Mouse (Mus musculus): Measurements from ENCODE around the gene Gzmm. TPM values are rescaled to one million over a fixed set of nuclear protein-coding genes. Genes with fewer than 3 reads are reported as not detected.

The Gzmm gene
- polyA plus RNA-seq, 1 experiment from 2014 or later: 0.15 TPM

GRCm38 (mm10) chr10:79713163-79713562 lies 24.3 kb downstream of the Gzmm start:
- H3K27ac ChIP-seq (replicated peaks): peak overlapping the region; percentile 95
- H3K9ac ChIP-seq: no peak overlapping the region
- peaks cover 74% of the 10 kb centered on the region for H3K4me1 ChIP-seq (replicated peaks)
- peak overlapping the region; percentile 61 for H3K4me2 ChIP-seq
- WGBS (ENCODE audit: insufficient replicate concordance): 28% methylated on average over 1 of the region's 1 CpGs
- H3K36me3 ChIP-seq (replicated peaks): peaks cover 46% of the 10 kb centered on the region
- no peak for ATAC-seq (ENCODE audit: insufficient read depth)
- H3K27me3 ChIP-seq: peaks cover 45% of the 10 kb centered on the region
- H3K4me3 ChIP-seq (replicated peaks): no peak overlapping the region
- H3K9me3 ChIP-seq (replicated peaks): no peaks in the 10 kb centered on the region

- Histone ChIP-seq H3K4me2 (no peak overlapping the region), H3K27ac (replicated peaks) (no peak overlapping the region), H3K9me3 (replicated peaks) (no peaks in the 10 kb centered on the region), H3K4me3 (replicated peaks) (no peak overlapping the region), H3K36me3 (replicated peaks) (peaks cover 28% of the 10 kb centered on the region), H3K27me3 (peaks cover 63% of the 10 kb centered on the region), H3K4me1 (replicated peaks) (peaks cover 56% of the 10 kb centered on the region), H3K9ac (no peak overlapping the region)
- 53% methylated on average over 4 of the region's 4 CpGs for WGBS (ENCODE audit: insufficient replicate concordance)
- no peak for ATAC-seq (ENCODE audit: insufficient read depth)
These were observed 26.2 kb downstream of the Gzmm start for GRCm38 (mm10) chr10:79714996-79715395.

GRCm38 (mm10) chr10:79716254-79716987 lies 27.6 kb downstream of the Gzmm start, which contains the start of gene Hcn2:
TSS of gene Hcn2 (plus strand) at chr10:79716634.
- ATAC-seq (ENCODE audit: insufficient read depth): no peak
- Histone ChIP-seq H3K4me2 (peak within 1 kb of the TSS; percentile 88), H3K9me3 (replicated peaks) (no peaks in the 10 kb centered on the region), H3K4me1 (replicated peaks) (peaks cover 43% of the 10 kb centered on the region), H3K27me3 (peaks cover 76% of the 10 kb centered on the region), H3K4me3 (replicated peaks) (peak within 1 kb of the TSS; percentile 62), H3K9ac (no peak within 1 kb of the TSS), H3K27ac (replicated peaks) (no peak within 1 kb of the TSS), H3K36me3 (replicated peaks) (peaks cover 14% of the 10 kb centered on the region)
- WGBS (ENCODE audit: insufficient replicate concordance): 2% methylated on average over 62 of the region's 91 CpGs

GRCm38 (mm10) chr10:79716988-79717355 lies 28.2 kb downstream of the Gzmm start:
- ATAC-seq (ENCODE audit: insufficient read depth): no peak
- no peak overlapping the region for H3K9ac ChIP-seq
- no peak overlapping the region for H3K27ac ChIP-seq (replicated peaks)
- peaks cover 8% of the 10 kb centered on the region for H3K36me3 ChIP-seq (replicated peaks)
- peaks cover 38% of the 10 kb centered on the region for H3K4me1 ChIP-seq (replicated peaks)
- peaks cover 81% of the 10 kb centered on the region for H3K27me3 ChIP-seq
- no peaks in the 10 kb centered on the region for H3K9me3 ChIP-seq (replicated peaks)
- WGBS (ENCODE audit: insufficient replicate concordance): under 1% methylated on average over 43 of the region's 44 CpGs
- peak overlapping the region; percentile 88 for H3K4me2 ChIP-seq
- H3K4me3 ChIP-seq (replicated peaks): peak overlapping the region; percentile 62

- peaks cover 89% of the 10 kb centered on the region for H3K27me3 ChIP-seq
- peak overlapping the region; percentile 62; the same call in 1 of the 2 replicates for H3K4me3 ChIP-seq (replicated peaks)
- peaks cover 30% of the 10 kb centered on the region for H3K4me1 ChIP-seq (replicated peaks)
- H3K9me3 ChIP-seq (replicated peaks): no peaks in the 10 kb centered on the region
- H3K9ac ChIP-seq: no peak overlapping the region
- 3% methylated on average over 43 of the region's 43 CpGs for WGBS (ENCODE audit: insufficient replicate concordance)
- no peak overlapping the region for H3K27ac ChIP-seq (replicated peaks)
- H3K36me3 ChIP-seq (replicated peaks): 0 out of 2 replicates have a peak, but pooled peaks cover 1% of the 10 kb centered on the region
- no peak for ATAC-seq (ENCODE audit: insufficient read depth)
- H3K4me2 ChIP-seq: peak overlapping the region; percentile 88
These were observed 29.0 kb downstream of the Gzmm start for GRCm38 (mm10) chr10:79717640-79718357.

- no peak overlapping the region for H3K27ac ChIP-seq (replicated peaks)
- WGBS (ENCODE audit: insufficient replicate concordance): 38% methylated on average over 5 of the region's 5 CpGs
- H3K27me3 ChIP-seq: peaks cover 74% of the 10 kb centered on the region
- no peaks in the 10 kb centered on the region for H3K9me3 ChIP-seq (replicated peaks)
- H3K36me3 ChIP-seq (replicated peaks): no peaks in the 10 kb centered on the region
- H3K4me2 ChIP-seq: no peak overlapping the region
- no peak for ATAC-seq (ENCODE audit: insufficient read depth)
- H3K9ac ChIP-seq: no peak overlapping the region
- H3K4me1 ChIP-seq (replicated peaks): peaks cover 18% of the 10 kb centered on the region
- no peak overlapping the region for H3K4me3 ChIP-seq (replicated peaks)
These were observed 32.3 kb downstream of the Gzmm start for GRCm38 (mm10) chr10:79721089-79721488.

DNA sequence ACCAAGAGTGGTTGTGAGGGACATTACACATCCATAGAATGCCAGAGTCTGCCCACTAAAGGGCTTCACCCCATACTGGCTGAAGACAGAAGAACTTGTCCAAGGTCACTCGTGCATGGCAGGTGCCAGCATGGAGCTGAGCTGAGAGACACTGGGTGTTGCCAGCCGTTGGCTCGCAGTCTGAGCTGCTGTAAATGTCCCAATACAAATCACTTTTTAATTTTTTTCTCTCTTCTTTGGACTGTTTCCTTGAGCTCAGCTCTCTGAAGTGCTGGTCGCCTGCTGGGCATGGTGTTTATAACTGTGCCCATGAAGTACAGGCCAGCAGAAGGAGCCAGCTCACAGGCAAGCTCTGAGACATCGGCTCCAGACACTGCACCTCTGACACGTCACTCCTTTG lies 34.2 kb downstream of the Gzmm start:
- 51% methylated on average over 6 of the region's 6 CpGs for WGBS (ENCODE audit: insufficient replicate concordance)
- Histone ChIP-seq H3K27me3 (peaks cover 61% of the 10 kb centered on the region), H3K4me2 (no peak overlapping the region), H3K4me1 (replicated peaks) (no peaks in the 10 kb centered on the region), H3K27ac (replicated peaks) (no peak overlapping the region), H3K9me3 (replicated peaks) (no peaks in the 10 kb centered on the region), H3K9ac (no peak overlapping the region), H3K4me3 (replicated peaks) (no peak overlapping the region), H3K36me3 (replicated peaks) (no peaks in the 10 kb centered on the region)
- no peak for ATAC-seq (ENCODE audit: insufficient read depth)

- Histone ChIP-seq H3K4me1 (replicated peaks) (no peaks in the 10 kb centered on the region), H3K27ac (replicated peaks) (no peak overlapping the region), H3K36me3 (replicated peaks) (no peaks in the 10 kb centered on the region), H3K4me3 (replicated peaks) (no peak overlapping the region), H3K4me2 (no peak overlapping the region), H3K9me3 (replicated peaks) (no peaks in the 10 kb centered on the region), H3K9ac (no peak overlapping the region), H3K27me3 (peaks cover 60% of the 10 kb centered on the region)
- WGBS (ENCODE audit: insufficient replicate concordance): 63% methylated on average over 7 of the region's 7 CpGs
- no peak for ATAC-seq (ENCODE audit: insufficient read depth)
These were observed 34.9 kb downstream of the Gzmm start for GRCm38 (mm10) chr10:79723692-79724091.

DNA sequence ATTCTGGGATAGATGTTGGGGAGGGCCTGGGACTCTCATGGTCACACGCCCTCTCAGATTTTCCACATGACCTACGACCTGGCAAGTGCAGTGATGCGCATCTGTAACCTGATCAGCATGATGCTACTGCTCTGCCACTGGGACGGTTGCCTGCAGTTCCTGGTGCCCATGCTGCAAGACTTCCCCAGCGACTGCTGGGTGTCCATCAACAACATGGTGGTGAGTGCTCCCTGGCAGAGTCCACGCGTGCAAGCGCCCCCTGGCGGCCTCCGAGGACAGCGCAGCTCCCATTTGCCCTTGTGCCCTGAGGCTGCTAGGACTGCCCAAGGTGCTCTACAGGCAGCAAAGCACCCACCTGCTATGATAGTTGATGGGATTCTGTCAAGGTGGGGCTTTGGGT lies 37.3 kb downstream of the Gzmm start:
- H3K9ac ChIP-seq: no peak overlapping the region
- no peaks in the 10 kb centered on the region for H3K4me1 ChIP-seq (replicated peaks)
- peak; percentile 43; the same call in 1 of the 2 replicates for ATAC-seq (ENCODE audit: insufficient read depth)
- no peaks in the 10 kb centered on the region for H3K9me3 ChIP-seq (replicated peaks)
- H3K27ac ChIP-seq (replicated peaks): no peak overlapping the region
- H3K36me3 ChIP-seq (replicated peaks): no peaks in the 10 kb centered on the region
- no peak overlapping the region for H3K4me3 ChIP-seq (replicated peaks)
- H3K4me2 ChIP-seq: no peak overlapping the region
- 30% methylated on average over 11 of the region's 11 CpGs for WGBS (ENCODE audit: insufficient replicate concordance)
- peaks cover 38% of the 10 kb centered on the region for H3K27me3 ChIP-seq

DNA sequence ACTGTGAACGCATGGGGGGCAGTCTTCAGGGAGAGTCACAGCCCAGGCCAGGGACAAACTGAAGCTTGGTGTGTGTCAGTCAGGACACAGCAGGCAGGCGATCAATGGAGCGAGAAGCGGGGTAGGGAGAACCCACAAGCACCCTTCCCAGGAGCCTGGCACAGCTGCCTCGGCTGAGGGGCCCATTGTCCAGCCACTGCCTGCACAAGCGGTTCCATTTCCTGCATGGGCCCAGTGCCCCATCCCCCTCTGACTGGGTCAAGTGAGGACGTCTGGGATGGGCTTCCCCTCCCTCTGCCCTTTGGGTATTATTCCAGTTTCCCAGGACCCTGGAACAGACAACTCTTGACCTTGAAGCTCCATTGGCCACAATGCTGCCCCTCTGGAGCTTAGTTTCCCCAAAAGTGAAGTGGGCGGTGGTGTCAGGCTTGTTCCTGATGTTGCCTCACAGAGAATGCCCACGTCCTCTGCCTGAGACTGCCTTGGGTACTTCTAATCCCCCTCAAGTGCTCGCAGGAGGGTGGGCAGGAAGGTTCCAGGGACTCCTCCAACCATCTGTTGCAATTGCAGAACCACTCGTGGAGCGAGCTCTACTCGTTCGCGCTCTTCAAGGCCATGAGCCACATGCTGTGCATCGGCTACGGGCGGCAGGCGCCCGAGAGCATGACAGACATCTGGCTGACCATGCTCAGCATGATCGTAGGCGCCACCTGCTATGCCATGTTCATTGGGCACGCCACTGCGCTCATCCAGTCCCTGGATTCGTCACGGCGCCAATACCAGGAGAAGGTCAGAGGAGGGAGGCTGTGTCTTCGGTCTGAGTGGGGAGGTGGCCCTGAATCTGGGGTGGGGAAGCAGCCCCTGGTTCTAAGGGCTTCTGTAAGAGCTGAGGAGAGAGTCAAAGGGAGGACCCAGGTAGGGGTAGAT lies 39.8 kb downstream of the Gzmm start:
- no peak for ATAC-seq (ENCODE audit: insufficient read depth)
- no peak overlapping the region for H3K4me3 ChIP-seq (replicated peaks)
- no peak overlapping the region for H3K4me2 ChIP-seq
- H3K9me3 ChIP-seq (replicated peaks): no peaks in the 10 kb centered on the region
- no peak overlapping the region for H3K9ac ChIP-seq
- no peak overlapping the region for H3K27ac ChIP-seq (replicated peaks)
- no peaks in the 10 kb centered on the region for H3K4me1 ChIP-seq (replicated peaks)
- WGBS (ENCODE audit: insufficient replicate concordance): 54% methylated on average over 28 of the region's 28 CpGs
- H3K36me3 ChIP-seq (replicated peaks): no peaks in the 10 kb centered on the region
- peaks cover 20% of the 10 kb centered on the region for H3K27me3 ChIP-seq

All from liver, embryonic 15.5 days (tissue).